Mouse (Mus musculus) hindbrain, embryonic 14.5 days (tissue): ENCODE data around the gene 4933406M09Rik. TPM values are rescaled to one million over a fixed set of nuclear protein-coding genes. Genes with fewer than 3 reads are reported as not detected.
A peak's percentile ranks its signal among the peaks of the same experiment; 100 is the strongest.

Experiments
- ATAC-seq: fragments of 200-750 bp; cut with Nextera tagmentation; 2 replicates; pipeline ENCODE4 v1.8.0; 2017; ENCODE audit warnings: moderate number of reproducible peaks, mild to moderate bottlenecking, moderate TSS enrichment, moderate library complexity; ENCODE audit not compliant: low FRiP score
- DNase-seq: peaks from one replicate; pipeline ENCODE4 v3.0.0-alpha.2; 2015; ENCODE audit warnings: low spot score
- H3K27ac ChIP-seq: fragments of 300-500 bp; sonication (generic); 2 replicates; pipeline ENCODE4 v1.5.1; 2014; ENCODE audit warnings: mild to moderate bottlenecking, moderate library complexity
- H3K27me3 ChIP-seq: fragments of 300-500 bp; sonication (generic); 2 replicates; pipeline ENCODE4 v1.6.1; 2014; ENCODE audit warnings: mild to moderate bottlenecking, low read length, mixed read lengths; ENCODE audit not compliant: control insufficient read depth, insufficient read depth
- H3K36me3 ChIP-seq: fragments of 300-500 bp; sonication (generic); replicated peaks from 2 replicates; pipeline ENCODE4 v1.6.1; 2014; ENCODE audit not compliant: control insufficient read depth, insufficient read depth
- H3K4me1 ChIP-seq: fragments of 300-500 bp; sonication (generic); replicated peaks from 2 replicates; pipeline ENCODE4 v1.6.1; 2014; ENCODE audit warnings: antibody characterized with exemption, low read length, mixed read lengths; ENCODE audit not compliant: control insufficient read depth, insufficient read depth
- H3K4me2 ChIP-seq: fragments of 300-500 bp; sonication (generic); replicated peaks from 2 replicates; pipeline ENCODE4 v1.6.1; 2014; ENCODE audit warnings: mild to moderate bottlenecking, moderate library complexity
- H3K4me3 ChIP-seq: fragments of 300-500 bp; sonication (generic); replicated peaks from 2 replicates; pipeline ENCODE4 v1.5.1; 2014; ENCODE audit warnings: mild to moderate bottlenecking, low read length
- H3K9ac ChIP-seq: fragments of 300-500 bp; sonication (generic); 2 replicates; pipeline ENCODE4 v1.6.1; 2014
- H3K9me3 ChIP-seq: fragments of 300-500 bp; sonication (generic); 2 replicates; pipeline ENCODE4 v1.6.1; 2016; ENCODE audit warnings: low read length; ENCODE audit not compliant: control insufficient read depth
- WGBS: fragments of 180-500 bp; shearing (Covaris S2); extraction: QIAGEN DNeasy Blood & Tissue Kit; methylation state at CpG from one replicate; pipeline ENCODE4 v1.1.7; 2014; 5-methylcytosine and 5-hydroxymethylcytosine counted together
- polyA plus RNA-seq: library from polyadenylated mRNA; unstranded; fragments of >200 nt; fragmentation: Nextera tagmentation; extraction: Ambion mirVana; gene quantifications from 2 replicates; pipeline ENCODE4 v1.2.1, GENCODE M21; 2014

The 4933406M09Rik gene
- polyA plus RNA-seq = not detected in 2 replicates

DNA sequence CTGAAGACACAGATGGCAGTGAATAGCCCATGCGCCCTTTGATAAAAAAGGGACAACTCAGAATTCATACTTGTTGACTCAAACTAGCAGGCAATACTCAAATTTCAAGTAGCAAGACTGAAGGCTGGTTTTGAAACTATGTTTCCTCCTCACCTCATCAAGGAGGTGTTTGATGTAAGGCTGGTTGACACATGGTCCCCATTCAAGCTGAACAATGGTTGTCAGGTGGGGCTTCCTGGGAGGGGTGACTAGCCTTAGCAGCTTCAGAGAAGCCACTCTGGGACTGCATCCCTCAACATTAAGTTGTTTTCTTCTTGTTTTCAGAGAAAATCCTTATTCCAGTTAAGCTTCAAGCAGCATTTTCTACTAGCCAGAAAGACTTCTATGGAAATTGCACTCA is at the start of gene 4933406M09Rik:
Gene 4933406M09Rik, plus strand, starts transcription at position 275 of the 400 bp plus-strand sequence.
- H3K9ac ChIP-seq = no peak within 1 kb of the TSS
- no peaks in the 10 kb centered on the region for H3K4me1 ChIP-seq
- H3K36me3 ChIP-seq = no peaks in the 10 kb centered on the region
- H3K4me3 ChIP-seq = no peak within 1 kb of the TSS
- ATAC-seq (no peak), DNase-seq (no peak)
- H3K9me3 ChIP-seq = no peaks in the 10 kb centered on the region
- H3K4me2 ChIP-seq = no peak within 1 kb of the TSS
- 94% methylated on average over 1 of the region's 1 CpGs for WGBS
- no peak within 1 kb of the TSS for H3K27ac ChIP-seq
- H3K27me3 ChIP-seq = 0 out of 2 replicates have a peak, but pooled peaks cover 4% of the 10 kb centered on the region

DNA sequence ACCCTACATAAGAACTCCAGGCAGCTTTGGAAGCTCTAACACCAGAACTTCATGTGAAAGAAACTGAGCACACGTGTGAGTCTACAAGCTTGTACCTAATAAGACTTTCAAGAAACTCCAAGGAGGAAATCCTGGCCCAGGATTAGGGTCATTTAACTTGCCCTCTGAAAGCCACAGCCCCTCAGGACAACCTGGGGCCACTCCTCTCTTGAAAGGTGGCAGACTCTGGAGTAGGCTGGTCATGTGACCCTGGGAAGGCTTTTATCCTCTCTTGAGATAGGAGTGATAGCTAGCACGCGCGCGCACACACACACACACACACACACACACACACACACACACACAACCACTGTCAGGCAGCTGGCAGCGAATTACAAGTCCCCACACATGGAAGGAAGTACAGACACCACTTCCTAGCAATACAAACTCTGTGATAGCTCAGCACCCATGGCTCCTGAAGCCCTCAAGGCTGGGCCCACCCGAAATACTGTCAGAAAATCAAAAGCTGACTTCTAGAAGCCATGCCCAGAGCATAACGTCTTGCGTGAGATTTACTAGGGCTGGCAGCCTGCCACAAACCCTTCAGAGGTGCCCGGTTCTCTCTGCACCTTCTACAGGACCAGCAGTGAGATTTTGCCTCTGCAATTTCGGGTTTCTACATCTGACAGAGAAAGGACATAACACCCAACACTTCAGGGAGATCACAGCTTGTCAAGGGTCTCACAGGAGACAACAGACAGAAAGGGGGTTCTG is 48.6 kb upstream of the 4933406M09Rik start:
- Histone ChIP-seq H3K4me3 (no peak overlapping the region), H3K27ac (no peak overlapping the region), H3K4me2 (no peak overlapping the region), H3K36me3 (no peaks in the 10 kb centered on the region), H3K4me1 (0 out of 2 replicates have a peak, but pooled peaks cover 3% of the 10 kb centered on the region), H3K9ac (no peak overlapping the region), H3K9me3 (no peaks in the 10 kb centered on the region), H3K27me3 (no peaks in the 10 kb centered on the region)
- ATAC-seq (no peak), DNase-seq (no peak)
- 83% methylated on average over 11 of the region's 11 CpGs for WGBS

GRCm38 (mm10) chr1:134339162-134339561 is 46.6 kb upstream of the 4933406M09Rik start:
- Histone ChIP-seq H3K4me1 (peaks cover 11% of the 10 kb centered on the region; the same call in 1 of the 2 replicates), H3K9me3 (no peaks in the 10 kb centered on the region), H3K27ac (no peak overlapping the region), H3K36me3 (no peaks in the 10 kb centered on the region), H3K27me3 (no peaks in the 10 kb centered on the region), H3K4me2 (no peak overlapping the region), H3K4me3 (no peak overlapping the region), H3K9ac (no peak overlapping the region)
- WGBS = 97% methylated on average over 7 of the region's 7 CpGs
- ATAC-seq (no peak), DNase-seq (no peak)

GRCm38 (mm10) chr1:134339757-134340619 is 45.8 kb upstream of the 4933406M09Rik start:
- 91% methylated on average over 18 of the region's 18 CpGs for WGBS
- H3K4me1 ChIP-seq = peaks cover 8% of the 10 kb centered on the region; the same call in 1 of the 2 replicates

GRCm38 (mm10) chr1:134341641-134342277 is 44.0 kb upstream of the 4933406M09Rik start:
- H3K27ac ChIP-seq = no peak overlapping the region
- no peaks in the 10 kb centered on the region for H3K27me3 ChIP-seq
- H3K4me3 ChIP-seq = no peak overlapping the region
- no peak for DNase-seq
- H3K9ac ChIP-seq = no peak overlapping the region
- peaks cover 12% of the 10 kb centered on the region for H3K36me3 ChIP-seq
- peaks cover 8% of the 10 kb centered on the region; the same call in 1 of the 2 replicates for H3K4me1 ChIP-seq
- H3K4me2 ChIP-seq = no peak overlapping the region
- H3K9me3 ChIP-seq = no peaks in the 10 kb centered on the region
- ATAC-seq = no peak
- 80% methylated on average over 5 of the region's 5 CpGs for WGBS

More at GRCm38 (mm10) chr1:134339757-134340619, 45.8 kb upstream of the 4933406M09Rik start:
- Histone ChIP-seq H3K4me3 (no peak overlapping the region), H3K27ac (no peak overlapping the region), H3K4me2 (no peak overlapping the region), H3K9me3 (no peaks in the 10 kb centered on the region), H3K9ac (no peak overlapping the region), H3K27me3 (no peaks in the 10 kb centered on the region), H3K36me3 (no peaks in the 10 kb centered on the region)
- DNase-seq (no peak), ATAC-seq (no peak)

DNA sequence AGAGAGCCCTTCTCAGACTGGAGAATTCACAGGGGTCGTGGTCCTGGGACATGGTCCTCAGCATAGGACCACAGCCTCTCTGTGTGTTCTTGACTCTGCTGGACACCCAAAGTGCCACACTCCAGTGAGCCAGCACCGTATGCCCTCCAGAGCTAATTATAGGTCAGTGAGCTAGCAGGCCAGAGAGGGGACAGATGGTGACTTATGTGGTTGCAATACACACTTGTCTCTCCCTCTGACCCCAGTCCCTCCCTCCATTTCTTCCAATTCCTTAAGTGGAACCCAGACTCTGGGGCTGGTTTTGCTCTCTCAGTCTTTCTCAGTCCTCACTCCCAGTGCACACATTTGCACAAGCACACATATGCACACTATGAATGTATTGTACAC is 43.5 kb upstream of the 4933406M09Rik start:
- ATAC-seq = no peak
- Histone ChIP-seq H3K4me3 (no peak overlapping the region), H3K4me1 (peaks cover 8% of the 10 kb centered on the region; the same call in 1 of the 2 replicates), H3K27me3 (no peaks in the 10 kb centered on the region), H3K9me3 (no peaks in the 10 kb centered on the region), H3K4me2 (peak overlapping the region; percentile 65; the same call in 1 of the 2 replicates), H3K9ac (0 out of 2 replicates have a peak overlapping the region, but pooled peaks have one; percentile 63), H3K36me3 (peaks cover 17% of the 10 kb centered on the region), H3K27ac (no peak overlapping the region)
- WGBS = 57% methylated on average over 2 of the region's 2 CpGs
- DNase-seq = no peak

DNA sequence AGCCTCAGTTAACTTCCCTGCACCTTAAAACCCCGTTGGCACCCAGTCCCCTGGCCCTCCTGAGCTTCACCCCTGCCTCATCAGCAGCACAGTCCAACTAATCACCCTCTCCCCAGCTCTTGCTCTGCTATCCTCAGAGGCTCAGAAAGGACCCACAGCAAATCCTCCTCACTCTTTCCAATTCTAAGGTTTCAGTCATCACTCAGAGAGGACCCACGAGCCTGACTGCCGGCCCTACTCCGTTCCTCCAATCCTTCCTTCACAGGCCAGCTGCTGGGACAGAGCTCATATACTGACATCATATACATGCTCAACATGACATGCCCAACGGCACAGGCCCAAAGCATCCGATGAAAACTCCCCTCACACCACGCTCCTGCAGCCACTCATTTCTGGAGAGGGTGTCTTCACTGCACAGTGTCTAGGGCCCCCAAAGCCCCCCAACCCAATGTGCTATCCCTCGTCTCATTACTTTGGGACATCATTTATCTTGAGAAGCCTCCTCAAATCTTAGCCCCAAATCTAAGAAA is 42.9 kb upstream of the 4933406M09Rik start:
- peak overlapping the region; percentile 48; the same call in 1 of the 2 replicates for H3K4me3 ChIP-seq
- H3K9me3 ChIP-seq = no peaks in the 10 kb centered on the region
- WGBS = 81% methylated on average over 8 of the region's 8 CpGs
- H3K9ac ChIP-seq = peak overlapping the region; percentile 63; the same call in 1 of the 2 replicates
- no peak for DNase-seq
- no peak for ATAC-seq
- H3K4me1 ChIP-seq = peaks cover 8% of the 10 kb centered on the region; the same call in 1 of the 2 replicates
- no peak overlapping the region for H3K27ac ChIP-seq
- peak overlapping the region; percentile 65 for H3K4me2 ChIP-seq
- peaks cover 23% of the 10 kb centered on the region for H3K36me3 ChIP-seq
- H3K27me3 ChIP-seq = no peaks in the 10 kb centered on the region

DNA sequence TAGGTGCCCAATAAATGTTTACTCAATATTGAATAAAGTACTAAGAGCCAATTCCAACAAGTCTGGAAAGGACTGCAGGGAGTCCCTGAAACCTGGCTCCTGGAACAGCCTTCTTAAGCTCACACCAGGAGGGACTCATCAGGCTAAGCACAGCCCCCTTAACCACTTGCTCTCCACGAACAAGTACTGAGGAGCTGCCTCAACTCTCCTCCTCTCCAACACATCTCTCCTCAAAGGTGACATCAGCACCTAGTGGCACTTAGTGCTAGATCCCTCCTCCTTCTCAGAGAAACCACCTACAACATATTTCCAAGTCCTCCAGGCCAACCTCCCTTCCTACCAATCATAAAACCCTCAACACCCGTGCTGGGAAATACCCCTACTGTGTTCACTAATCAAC is 42.2 kb upstream of the 4933406M09Rik start:
- Histone ChIP-seq H3K27me3 (no peaks in the 10 kb centered on the region), H3K9ac (peak overlapping the region; percentile 63; the same call in 1 of the 2 replicates), H3K9me3 (no peaks in the 10 kb centered on the region), H3K36me3 (peaks cover 25% of the 10 kb centered on the region), H3K4me2 (peak overlapping the region; percentile 65), H3K4me1 (peaks cover 8% of the 10 kb centered on the region; the same call in 1 of the 2 replicates), H3K27ac (no peak overlapping the region), H3K4me3 (peak overlapping the region; percentile 48)
- ATAC-seq = no peak
- no peak for DNase-seq
- 5% methylated on average over 2 of the region's 2 CpGs for WGBS
